8 mouse cellular contexts compared by ENCODE assay signal in genomic region chr15:97247791-97248161, GRCm38 (mm10). TPM values are rescaled to one million over a fixed set of nuclear protein-coding genes. Genes with fewer than 3 reads are reported as not detected.
DNase-seq lines count a peak whose midpoint lies in the region; ATAC-seq lines count a peak whose summit lies in the region.

No protein-coding gene starts in this region.

- peak; percentile 51 to 86 for DNase-seq in adrenal gland, adult (ENCODE audit: inconsistent age in 2 of 2, low spot score in 1 of 2)
- DNase-seq in adrenal gland, postnatal 4 days (ENCODE audit: low spot score in 2 of 2) = no peak
- peak; percentile 72 for DNase-seq in A20 (ENCODE audit: low read depth, low spot score)
- DNase-seq in embryo, embryonic 9.5 days (ENCODE audit: extremely low spot score) = peak; percentile 62
- DNase-seq in liver, embryonic 13.5 days = no peak
- DNase-seq in layer of hippocampus, adult 11-12 months (ENCODE audit: low spot score) = no peak

- peak; percentile 56; the same call in 1 of the 2 replicates for ATAC-seq in hindbrain, embryonic 12.5 days (ENCODE audit: low FRiP score)
- ATAC-seq in liver, embryonic 13.5 days (ENCODE audit: low read depth) = peak; percentile 39; the same call in 1 of the 2 replicates
- peak; percentile 32; the same call in 1 of the 2 replicates for ATAC-seq in neural tube, embryonic 13.5 days (ENCODE audit: low read depth)

- H3K9ac ChIP-seq in hindbrain, embryonic 12.5 days = peak overlapping the region; percentile 94
- peak overlapping the region; percentile 71 for H3K9ac ChIP-seq in liver, embryonic 13.5 days
- peak overlapping the region; percentile 91 for H3K9ac ChIP-seq in neural tube, embryonic 13.5 days

- 0 out of 2 replicates have a peak, but pooled peaks cover 3% of the 10 kb centered on the region for H3K36me3 ChIP-seq in hindbrain, embryonic 12.5 days
- H3K36me3 ChIP-seq in liver, embryonic 13.5 days = no peaks in the 10 kb centered on the region
- no peaks in the 10 kb centered on the region for H3K36me3 ChIP-seq in neural tube, embryonic 13.5 days

- H3K4me3 ChIP-seq in hindbrain, embryonic 12.5 days = peak overlapping the region; percentile 88
- H3K4me3 ChIP-seq in liver, embryonic 13.5 days (replicated peaks) = peak overlapping the region; percentile 67
- H3K4me3 ChIP-seq in neural tube, embryonic 13.5 days = peak overlapping the region; percentile 80

- H3K27ac ChIP-seq in hindbrain, embryonic 12.5 days = peak overlapping the region; percentile 88
- H3K27ac ChIP-seq in liver, embryonic 13.5 days = peak overlapping the region; percentile 50; the same call in 1 of the 2 replicates
- peak overlapping the region; percentile 87 for H3K27ac ChIP-seq in neural tube, embryonic 13.5 days (replicated peaks)

- peak overlapping the region; percentile 84 for H3K4me2 ChIP-seq in hindbrain, embryonic 12.5 days (replicated peaks)
- peak overlapping the region; percentile 79 for H3K4me2 ChIP-seq in liver, embryonic 13.5 days
- H3K4me2 ChIP-seq in neural tube, embryonic 13.5 days = peak overlapping the region; percentile 81

- H3K4me1 ChIP-seq in hindbrain, embryonic 12.5 days = peaks cover 12% of the 10 kb centered on the region
- peaks cover 25% of the 10 kb centered on the region; the same call in 1 of the 2 replicates for H3K4me1 ChIP-seq in liver, embryonic 13.5 days (replicated peaks)
- H3K4me1 ChIP-seq in neural tube, embryonic 13.5 days (replicated peaks) = peaks cover 22% of the 10 kb centered on the region

- peaks cover 13% of the 10 kb centered on the region; the same call in 1 of the 2 replicates for H3K27me3 ChIP-seq in hindbrain, embryonic 12.5 days
- peaks cover 71% of the 10 kb centered on the region for H3K27me3 ChIP-seq in liver, embryonic 13.5 days
- H3K27me3 ChIP-seq in neural tube, embryonic 13.5 days = peaks cover 15% of the 10 kb centered on the region

- 1% methylated on average over 14 of the region's 14 CpGs for WGBS in hindbrain, embryonic 12.5 days
- under 1% methylated on average over 14 of the region's 14 CpGs for WGBS in liver, embryonic 13.5 days (ENCODE audit: insufficient replicate concordance)
- 1% methylated on average over 14 of the region's 14 CpGs for WGBS in neural tube, embryonic 13.5 days

- H3K9me3 ChIP-seq in hindbrain, embryonic 12.5 days (replicated peaks) = no peaks in the 10 kb centered on the region
- H3K9me3 ChIP-seq in liver, embryonic 13.5 days (replicated peaks) = no peaks in the 10 kb centered on the region
- H3K9me3 ChIP-seq in neural tube, embryonic 13.5 days = no peaks in the 10 kb centered on the region; the same call in 1 of the 2 replicates

RNA-seq across cellular contexts. Expression of gene Amigo2, which starts 0.7 kb away (rescaled TPM):
- total RNA-seq in adrenal gland, postnatal 4 days (2021) = 10 to 100 TPM; 14.9 to 15.2 TPM
- 8.0 and 9.1 TPM in 2 replicates for polyA plus RNA-seq in hindbrain, embryonic 12.5 days (2016; fragmentation: Nextera tagmentation; extraction: Ambion mirVana)
- 0.74 and 1.0 TPM in 2 replicates for polyA plus RNA-seq in liver, embryonic 13.5 days (2015; fragmentation: Nextera tagmentation; extraction: Ambion mirVana)
- polyA plus RNA-seq in neural tube, embryonic 13.5 days (2015; fragmentation: Nextera tagmentation; extraction: Ambion mirVana) = 6.3 and 6.7 TPM in 2 replicates

RNA-seq across cellular contexts. Expression of gene Pced1b, which starts 0.9 kb away (rescaled TPM):
- total RNA-seq in adrenal gland, postnatal 4 days (2021) = 10 to 100 TPM; 30.5 to 31.6 TPM
- 2.7 and 3.5 TPM in 2 replicates for polyA plus RNA-seq in hindbrain, embryonic 12.5 days (2016; fragmentation: Nextera tagmentation; extraction: Ambion mirVana)
- polyA plus RNA-seq in liver, embryonic 13.5 days (2015; fragmentation: Nextera tagmentation; extraction: Ambion mirVana) = 4.6 and 5.8 TPM in 2 replicates
- polyA plus RNA-seq in neural tube, embryonic 13.5 days (2015; fragmentation: Nextera tagmentation; extraction: Ambion mirVana) = 3.0 and 3.1 TPM in 2 replicates

Comparison
In these comparisons a context has a peak if more than half of its experiments do, and no peak if none do; other contexts are left out.
1. DNase-seq: peak in adrenal gland, adult (2 of 2), A20 (single experiment) and embryo, embryonic 9.5 days (single experiment); none in adrenal gland, postnatal 4 days (0 of 2), liver, embryonic 13.5 days (single experiment) and layer of hippocampus, adult 11-12 months (single experiment).
2. Peak in every context shown above with its lines, with median percentiles within 50 percentile points of each other: ATAC-seq, H3K27ac ChIP-seq, H3K4me2 ChIP-seq, H3K4me3 ChIP-seq and H3K9ac ChIP-seq.